Mouse (Mus musculus) erythroblast, embryonic 14.5 days (primary cell): Measurements from ENCODE around the gene Gp1ba.

Source experiments
- GATA1 ChIP-seq: IDR thresholded peaks from 2 replicates; pipeline ENCODE4 v1.6.1; 2012; ENCODE audit warnings: low read length, inconsistent platforms, mixed read lengths
- TAL1 ChIP-seq: IDR thresholded peaks from 3 replicates; pipeline ENCODE4 v1.6.1; 2012; ENCODE audit warnings: low read length, inconsistent platforms, mixed read lengths

DNA sequence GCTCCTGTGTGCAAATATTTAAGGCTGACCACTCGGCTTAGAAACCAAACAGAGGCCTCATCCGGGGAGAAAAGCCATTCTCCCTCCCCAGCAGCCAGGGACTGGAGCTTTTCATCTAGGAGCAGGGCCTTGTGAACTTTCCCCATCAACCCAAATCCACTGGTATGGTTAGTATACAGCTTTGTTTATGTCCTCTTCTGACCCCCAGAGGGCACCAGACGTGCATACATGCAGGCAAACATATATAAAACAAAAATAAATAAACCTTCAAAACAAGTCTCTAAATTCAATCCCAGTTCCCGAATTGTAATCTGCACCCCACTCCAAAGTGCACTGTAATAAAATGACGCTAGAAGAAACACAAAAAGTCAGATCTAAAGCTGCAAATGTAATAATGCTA is 9.4 kb upstream of the Gp1ba start:
- TF ChIP-seq GATA1 (no peak), TAL1 (no peak)
